Mouse (Mus musculus): ENCODE measurements around the gene Myo7a.

The Myo7a gene

GRCm38 (mm10) chr7:98097557-98097956 is 21.8 kb downstream of the Myo7a start:
- no peak for DNase-seq

GRCm38 (mm10) chr7:98095852-98096251 is 23.5 kb downstream of the Myo7a start:
- DNase-seq, result no peak

GRCm38 (mm10) chr7:98086346-98086745 is 33.0 kb downstream of the Myo7a start:
- DNase-seq, result no peak

GRCm38 (mm10) chr7:98085314-98085713 is 34.0 kb downstream of the Myo7a start:
- no peak for DNase-seq

- DNase-seq, result peak; percentile 23
These were observed 34.6 kb downstream of the Myo7a start for GRCm38 (mm10) chr7:98084541-98085293.

- DNase-seq, result peak; percentile 17
These were observed 36.9 kb downstream of the Myo7a start for GRCm38 (mm10) chr7:98082376-98082775.

GRCm38 (mm10) chr7:98077453-98077852 is 41.9 kb downstream of the Myo7a start:
- no peak for DNase-seq

- DNase-seq, result peak; percentile 84
These were observed 47.7 kb downstream of the Myo7a start for GRCm38 (mm10) chr7:98071620-98072019.

GRCm38 (mm10) chr7:98066229-98066628 is 53.1 kb downstream of the Myo7a start:
- no peak for DNase-seq

GRCm38 (mm10) chr7:98054942-98055341 is 64.4 kb downstream of the Myo7a start:
- no peak for DNase-seq

GRCm38 (mm10) chr7:98054461-98054860 is 64.9 kb downstream of the Myo7a start:
- DNase-seq, result no peak

- DNase-seq, result peak; percentile 34
These were observed 67.3 kb downstream of the Myo7a start for GRCm38 (mm10) chr7:98051980-98052379.

- no peak for DNase-seq
These were observed 71.1 kb downstream of the Myo7a start for GRCm38 (mm10) chr7:98048101-98048824.

GRCm38 (mm10) chr7:98002617-98003016 is 116.7 kb downstream of the Myo7a start:
- no peak for DNase-seq
